Mouse (Mus musculus) bone marrow, adult 2 months (tissue): ENCODE measurements at regions not wholly inside any gene's neighbourhood (a gene's known extent, or its start where the extent isn't known, plus 50 kb on each side); places are given as distances from the start of the nearest gene placed in this dataset.

ENCODE experiments used
- H3K27ac ChIP-seq: fragments of 200-500 bp; 2 replicates; pipeline ENCODE4 v1.5.1; 2012; ENCODE audit warnings: low read depth, mild to moderate bottlenecking, control low read depth, inconsistent platforms, low read length; ENCODE audit not compliant: control insufficient read depth, poor library complexity, insufficient read depth
- H3K4me1 ChIP-seq: fragments of 200-500 bp; 2 replicates; pipeline ENCODE4 v1.6.1; 2011; ENCODE audit warnings: low read length; ENCODE audit not compliant: control insufficient read depth, insufficient read depth
- H3K4me3 ChIP-seq: fragments of 200-500 bp; replicated peaks from 2 replicates; pipeline ENCODE3; 2011; ENCODE audit warnings: mild to moderate bottlenecking, low read depth, low read length, control low read depth; ENCODE audit not compliant: control insufficient read depth
- CTCF ChIP-seq: fragments of 200-500 bp; IDR thresholded peaks from 2 replicates; pipeline ENCODE4 v1.5.1; 2011; ENCODE audit warnings: low read length, control low read depth; ENCODE audit not compliant: control insufficient read depth, insufficient read depth
- POLR2A ChIP-seq: fragments of 200-500 bp; IDR thresholded peaks from 2 replicates; pipeline ENCODE4 v1.6.1; 2011; ENCODE audit warnings: low read depth, mild to moderate bottlenecking, control low read depth, low read length, borderline replicate concordance; ENCODE audit not compliant: control insufficient read depth
- WGBS: fragments of 180-500 bp; shearing (Covaris S2); methylation state at CpG from one replicate; pipeline ENCODE4 v1.1.7; 2018; 5-methylcytosine and 5-hydroxymethylcytosine counted together

GRCm38 (mm10) chr1:124825717-124826116 is 609.8 kb downstream of the Actr3 start:
- H3K4me3 ChIP-seq, result no peak overlapping the region
- 86% methylated on average over 7 of the region's 7 CpGs for WGBS

GRCm38 (mm10) chr1:124793026-124793425 is 642.5 kb downstream of the Actr3 start:
- Histone ChIP-seq H3K4me1 (no peaks in the 10 kb centered on the region), H3K4me3 (no peak overlapping the region), H3K27ac (no peak overlapping the region)
- TF ChIP-seq POLR2A (no peak), CTCF (no peak)
- 49% methylated on average over 2 of the region's 2 CpGs for WGBS

More at GRCm38 (mm10) chr1:124825717-124826116, 609.8 kb downstream of the Actr3 start:
- H3K4me1 ChIP-seq, result no peaks in the 10 kb centered on the region
- no peak overlapping the region for H3K27ac ChIP-seq
- TF ChIP-seq CTCF, result no peak
- no peak for TF ChIP-seq POLR2A

- H3K4me1 ChIP-seq, result no peaks in the 10 kb centered on the region
- no peak overlapping the region for H3K27ac ChIP-seq
- WGBS, result 73% methylated on average over 2 of the region's 2 CpGs
- no peak for TF ChIP-seq CTCF
- no peak overlapping the region for H3K4me3 ChIP-seq
Measured at GRCm38 (mm10) chr1:124790646-124791045, 644.9 kb downstream of the Actr3 start.

GRCm38 (mm10) chr1:124790130-124790529 is 645.4 kb downstream of the Actr3 start:
- Histone ChIP-seq H3K4me1 (no peaks in the 10 kb centered on the region), H3K4me3 (no peak overlapping the region), H3K27ac (no peak overlapping the region)
- WGBS, result 79% methylated on average over 3 of the region's 3 CpGs
- TF ChIP-seq POLR2A, result no peak
- TF ChIP-seq CTCF, result no peak

- Histone ChIP-seq H3K4me3 (no peak overlapping the region), H3K4me1 (no peaks in the 10 kb centered on the region), H3K27ac (no peak overlapping the region)
- WGBS, result 71% methylated on average over 2 of the region's 2 CpGs
- TF ChIP-seq POLR2A (no peak), CTCF (no peak)
Measured at GRCm38 (mm10) chr1:124783066-124783465, 652.5 kb downstream of the Actr3 start.

- Histone ChIP-seq H3K27ac (no peak overlapping the region), H3K4me1 (no peaks in the 10 kb centered on the region), H3K4me3 (no peak overlapping the region)
- WGBS, result 89% methylated on average over 2 of the region's 2 CpGs
- TF ChIP-seq POLR2A (no peak), CTCF (no peak)
Measured at GRCm38 (mm10) chr1:124777685-124778084, 657.8 kb downstream of the Actr3 start.

GRCm38 (mm10) chr1:124756721-124757120 is 678.8 kb downstream of the Actr3 start:
- TF ChIP-seq POLR2A (no peak), CTCF (no peak)
- no peak overlapping the region for H3K27ac ChIP-seq
- no peaks in the 10 kb centered on the region for H3K4me1 ChIP-seq
- H3K4me3 ChIP-seq, result no peak overlapping the region

GRCm38 (mm10) chr1:124739777-124740176 is 694.4 kb upstream of the Dpp10 start:
- Histone ChIP-seq H3K4me3 (no peak overlapping the region), H3K27ac (no peak overlapping the region), H3K4me1 (no peaks in the 10 kb centered on the region)
- 61% methylated on average over 3 of the region's 3 CpGs for WGBS
- TF ChIP-seq POLR2A (no peak), CTCF (no peak)

- no peak for TF ChIP-seq CTCF
- no peak for TF ChIP-seq POLR2A
- Histone ChIP-seq H3K27ac (no peak overlapping the region), H3K4me3 (no peak overlapping the region), H3K4me1 (no peaks in the 10 kb centered on the region)
Measured at GRCm38 (mm10) chr1:124730364-124730763, 685.0 kb upstream of the Dpp10 start.
